ENCODE assay signal across 7 mouse cellular contexts in the genomic region with DNA sequence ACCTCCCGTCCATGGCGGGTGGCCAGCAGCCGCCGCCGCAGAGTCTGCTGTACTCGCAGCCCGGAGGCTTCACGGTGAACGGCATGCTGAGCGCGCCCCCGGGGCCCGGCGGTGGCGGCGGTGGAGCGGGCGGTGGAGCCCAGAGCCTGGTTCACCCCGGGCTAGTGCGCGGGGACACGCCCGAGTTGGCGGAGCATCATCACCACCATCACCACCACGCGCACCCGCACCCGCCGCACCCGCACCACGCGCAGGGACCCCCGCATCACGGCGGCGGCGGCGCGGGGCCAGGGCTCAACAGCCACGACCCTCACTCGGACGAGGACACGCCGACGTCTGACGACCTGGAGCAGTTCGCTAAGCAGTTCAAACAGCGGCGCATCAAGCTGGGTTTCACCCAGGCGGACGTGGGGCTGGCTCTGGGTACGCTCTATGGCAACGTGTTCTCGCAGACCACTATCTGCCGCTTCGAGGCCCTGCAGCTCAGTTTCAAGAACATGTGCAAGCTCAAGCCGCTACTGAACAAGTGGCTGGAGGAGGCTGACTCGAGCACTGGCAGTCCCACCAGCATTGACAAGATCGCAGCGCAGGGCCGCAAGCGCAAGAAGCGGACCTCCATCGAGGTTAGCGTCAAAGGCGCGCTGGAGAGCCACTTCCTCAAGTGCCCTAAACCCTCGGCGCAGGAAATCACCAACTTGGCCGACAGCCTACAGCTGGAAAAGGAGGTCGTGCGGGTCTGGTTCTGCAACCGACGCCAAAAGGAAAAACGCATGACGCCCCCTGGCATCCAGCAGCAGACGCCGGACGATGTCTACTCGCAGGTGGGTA. TPM values are rescaled to one million over a fixed set of nuclear protein-coding genes. Genes with fewer than 3 reads are reported as not detected.
DNase-seq lines count a peak whose midpoint lies in the region; ATAC-seq lines count a peak whose summit lies in the region.

No protein-coding gene starts in this region.

- H3K27me3 ChIP-seq in embryonic facial prominence, embryonic 15.5 days, result peaks cover 73% of the 10 kb centered on the region
- peaks cover 95% of the 10 kb centered on the region for H3K27me3 ChIP-seq in intestine, embryonic 14.5 days (replicated peaks; ENCODE audit: control insufficient read depth, insufficient read depth, low read length)
- H3K27me3 ChIP-seq in liver, embryonic 16.5 days (ENCODE audit: control insufficient read depth, insufficient read depth, low read depth, low read length), result peaks cover 89% of the 10 kb centered on the region

- H3K4me2 ChIP-seq in embryonic facial prominence, embryonic 15.5 days (replicated peaks), result peak overlapping the region; percentile 68
- H3K4me2 ChIP-seq in intestine, embryonic 14.5 days (ENCODE audit: low read length), result peak overlapping the region; percentile 67
- 0 out of 2 replicates have a peak overlapping the region, but pooled peaks have one; percentile 9 for H3K4me2 ChIP-seq in liver, embryonic 16.5 days (ENCODE audit: low read depth, low read length)

- peak; percentile 63 for DNase-seq in right cerebral cortex, postnatal 25 days
- no peak for DNase-seq in right cerebral cortex, postnatal 14 days
- DNase-seq in intestine, embryonic 14.5 days (ENCODE audit: low spot score), result peak; percentile 84
- DNase-seq in yolk sac, embryonic 10.5 days (ENCODE audit: low spot score), result no peak

- peak overlapping the region; percentile 52 for H3K4me3 ChIP-seq in embryonic facial prominence, embryonic 15.5 days (replicated peaks)
- peak overlapping the region; percentile 40 for H3K4me3 ChIP-seq in intestine, embryonic 14.5 days (ENCODE audit: low read depth, low read length)
- peak overlapping the region; percentile 38; the same call in 1 of the 2 replicates for H3K4me3 ChIP-seq in liver, embryonic 16.5 days (ENCODE audit: low read depth, low read length)

- H3K27ac ChIP-seq in embryonic facial prominence, embryonic 15.5 days (replicated peaks), result peak overlapping the region; percentile 78; the same call in 1 of the 2 replicates
- H3K27ac ChIP-seq in intestine, embryonic 14.5 days (ENCODE audit: low read depth), result no peak overlapping the region
- H3K27ac ChIP-seq in liver, embryonic 16.5 days (ENCODE audit: low read length), result no peak overlapping the region

- whole genome bisulfite sequencing in embryonic facial prominence, embryonic 15.5 days, result under 1% methylated on average over 76 of the region's 80 CpGs
- WGBS in intestine, embryonic 14.5 days, result under 1% methylated on average over 77 of the region's 80 CpGs
- 2% methylated on average over 80 of the region's 80 CpGs for WGBS in liver, embryonic 16.5 days (ENCODE audit: insufficient replicate concordance)

- ATAC-seq in embryonic facial prominence, embryonic 15.5 days (ENCODE audit: insufficient number of reproducible peaks, low FRiP score, low TSS enrichment, low read depth), result no peak
- ATAC-seq in intestine, embryonic 14.5 days (replicated peaks; ENCODE audit: low FRiP score, low TSS enrichment, low read depth), result 0 out of 2 replicates have a peak, but pooled peaks have one; percentile 21
- no peak for ATAC-seq in liver, embryonic 16.5 days (ENCODE audit: low read depth)
- ATAC-seq in activated CD4-positive, CD25-positive, alpha-beta regulatory T cell, adult 4 months, result no peak

- H3K9me3 ChIP-seq in embryonic facial prominence, embryonic 15.5 days (replicated peaks), result no peaks in the 10 kb centered on the region
- no peaks in the 10 kb centered on the region for H3K9me3 ChIP-seq in intestine, embryonic 14.5 days (ENCODE audit: control insufficient read depth, low read length)
- no peaks in the 10 kb centered on the region for H3K9me3 ChIP-seq in liver, embryonic 16.5 days (replicated peaks; ENCODE audit: control insufficient read depth, low read length)

- H3K36me3 ChIP-seq in embryonic facial prominence, embryonic 15.5 days, result no peaks in the 10 kb centered on the region
- H3K36me3 ChIP-seq in intestine, embryonic 14.5 days (ENCODE audit: control insufficient read depth, insufficient read depth, low read length), result no peaks in the 10 kb centered on the region
- no peaks in the 10 kb centered on the region for H3K36me3 ChIP-seq in liver, embryonic 16.5 days (ENCODE audit: control insufficient read depth, insufficient read depth)

- peak overlapping the region; percentile 35 for H3K9ac ChIP-seq in embryonic facial prominence, embryonic 15.5 days
- no peak overlapping the region for H3K9ac ChIP-seq in intestine, embryonic 14.5 days (ENCODE audit: low read length)
- H3K9ac ChIP-seq in liver, embryonic 16.5 days (ENCODE audit: low read depth, low read length), result no peak overlapping the region

- H3K4me1 ChIP-seq in embryonic facial prominence, embryonic 15.5 days, result peaks cover 44% of the 10 kb centered on the region
- peaks cover 17% of the 10 kb centered on the region; the same call in 1 of the 2 replicates for H3K4me1 ChIP-seq in intestine, embryonic 14.5 days (replicated peaks; ENCODE audit: control insufficient read depth, insufficient read depth, low read length)
- H3K4me1 ChIP-seq in liver, embryonic 16.5 days (ENCODE audit: control insufficient read depth, low read depth, low read length), result no peaks in the 10 kb centered on the region; the same call in none of the 2 replicates

RNA-seq across cellular contexts. Expression of gene Pou3f3, which starts 2.4 kb away (rescaled TPM):
- polyA plus RNA-seq in embryonic facial prominence, embryonic 15.5 days (2015; fragmentation: Nextera tagmentation; extraction: Ambion mirVana), result 3.9 and 4.4 TPM in 2 replicates
- 0.24 and 0.28 TPM in 2 replicates for polyA plus RNA-seq in intestine, embryonic 14.5 days (2014; fragmentation: Nextera tagmentation; extraction: Ambion mirVana)
- not detected in 2 replicates for polyA plus RNA-seq in liver, embryonic 16.5 days (2015; fragmentation: Nextera tagmentation; extraction: Ambion mirVana)
- under 1 TPM in 1 of 2 experiments, not detected in 1; 0.05 TPM for polyA plus RNA-seq in activated CD4-positive, CD25-positive, alpha-beta regulatory T cell, adult 4 months (2017; shearing (Covaris generic))

Comparison
In these comparisons a context has a peak if more than half of its experiments do, and no peak if none do; other contexts are left out.
1. DNase-seq: peak in right cerebral cortex, postnatal 25 days (single experiment) and intestine, embryonic 14.5 days (single experiment); none in right cerebral cortex, postnatal 14 days (single experiment) and yolk sac, embryonic 10.5 days (single experiment).
2. H3K4me2 ChIP-seq: peak in every context shown above with its lines; median percentile 68 in embryonic facial prominence, embryonic 15.5 days; 67 in intestine, embryonic 14.5 days; 9 in liver, embryonic 16.5 days.
3. Peak in every context shown above with its lines, with median percentiles within 50 percentile points of each other: H3K4me3 ChIP-seq.